Mouse (Mus musculus): ENCODE results near the gene Rab14.

Gene Rab14

GRCm38 (mm10) chr2:35199971-35200897, 686 bp downstream of the Rab14 start:
- in situ Hi-C loops (cut with MboI, MseI): no loop called here

GRCm38 (mm10) chr2:35199541-35199940, 1.4 kb downstream of the Rab14 start:
- in situ Hi-C loops (cut with MboI, MseI): no loop called here

GRCm38 (mm10) chr2:35195626-35196544, 5.0 kb downstream of the Rab14 start:
- in situ Hi-C loops (cut with MboI, MseI): no loop called here

- in situ Hi-C loops (cut with MboI, MseI): no loop called here
Observed at GRCm38 (mm10) chr2:35193976-35194375, 6.9 kb downstream of the Rab14 start.

- in situ Hi-C loops (cut with MboI, MseI): no loop called here
Observed at GRCm38 (mm10) chr2:35188929-35189328, 12.0 kb downstream of the Rab14 start.

- in situ Hi-C loops (cut with MboI, MseI): no loop called here
Observed at GRCm38 (mm10) chr2:35183115-35183673, 17.7 kb downstream of the Rab14 start.

- in situ Hi-C loops (cut with MboI, MseI): loop anchor here (5.0 kb wide), 1 partner anchor 66 kb away; no protein-coding TSS in a partner anchor
Observed at GRCm38 (mm10) chr2:35178153-35178552, 22.8 kb downstream of the Rab14 start.

- in situ Hi-C loops (cut with MboI, MseI): loop anchor here (5.0 kb wide), 1 partner anchor 63 kb away; no protein-coding TSS in a partner anchor
Observed at GRCm38 (mm10) chr2:35175281-35176065, 25.4 kb downstream of the Rab14 start.

GRCm38 (mm10) chr2:35174100-35174499, 26.8 kb downstream of the Rab14 start:
- in situ Hi-C loops (cut with MboI, MseI): no loop called here

GRCm38 (mm10) chr2:35173666-35174065, 27.3 kb downstream of the Rab14 start:
- in situ Hi-C loops (cut with MboI, MseI): no loop called here

GRCm38 (mm10) chr2:35172246-35172645, 28.7 kb downstream of the Rab14 start:
- in situ Hi-C loops (cut with MboI, MseI): no loop called here

GRCm38 (mm10) chr2:35171341-35171861, 29.5 kb downstream of the Rab14 start:
- in situ Hi-C loops (cut with MboI, MseI): no loop called here

- in situ Hi-C loops (cut with MboI, MseI): no loop called here
Observed at GRCm38 (mm10) chr2:35169452-35169851, 31.5 kb downstream of the Rab14 start.

- in situ Hi-C loops (cut with MboI, MseI): no loop called here
Observed at GRCm38 (mm10) chr2:35166816-35167215, 34.1 kb downstream of the Rab14 start.

GRCm38 (mm10) chr2:35165416-35165815, 35.5 kb downstream of the Rab14 start:
- in situ Hi-C loops (cut with MboI, MseI): no loop called here

GRCm38 (mm10) chr2:35163396-35163795, 37.5 kb downstream of the Rab14 start:
- in situ Hi-C loops (cut with MboI, MseI): no loop called here

GRCm38 (mm10) chr2:35161846-35162488, 39.0 kb downstream of the Rab14 start:
- in situ Hi-C loops (cut with MboI, MseI): no loop called here

GRCm38 (mm10) chr2:35160206-35160605, 40.7 kb downstream of the Rab14 start:
- in situ Hi-C loops (cut with MboI, MseI): no loop called here

GRCm38 (mm10) chr2:35158358-35158757, 42.6 kb downstream of the Rab14 start:
- in situ Hi-C loops (cut with MboI, MseI): no loop called here

GRCm38 (mm10) chr2:35157836-35158235, 43.1 kb downstream of the Rab14 start:
- in situ Hi-C loops (cut with MboI, MseI): no loop called here

Measured in T-helper 1 cell (primary cell).